Mouse (Mus musculus): ENCODE results near the gene Pdik1l. TPM values are rescaled to one million over a fixed set of nuclear protein-coding genes. Genes with fewer than 3 reads are reported as not detected.
A peak's percentile ranks its signal among the peaks of the same experiment; 100 is the strongest.

The Pdik1l gene
- polyA plus RNA-seq, 1 experiment: 1.6 TPM

GRCm38 (mm10) chr4:134238686-134239085 lies 49.0 kb downstream of the Pdik1l start:
- TF ChIP-seq TCF3 (IDR thresholded peaks at IDR 0.05; ENCODE audit: insufficient read length, low read depth): no peak
- TF ChIP-seq SRF (IDR thresholded peaks at IDR 0.05; ENCODE audit: control insufficient read depth, insufficient read length, low read depth): no peak
- TF ChIP-seq MAX (IDR thresholded peaks at IDR 0.05; ENCODE audit: low read depth): no peak
- no peak for TF ChIP-seq POLR2A (IDR thresholded peaks at IDR 0.05; ENCODE audit: insufficient read length, low read depth)
- no peak for TF ChIP-seq TCF12 (IDR thresholded peaks at IDR 0.05; ENCODE audit: insufficient read depth, poor library complexity, severe bottlenecking)
- no peak for TF ChIP-seq E2F4 (IDR thresholded peaks at IDR 0.05; ENCODE audit: insufficient read depth)
- no peak for TF ChIP-seq USF1 (IDR thresholded peaks at IDR 0.05; ENCODE audit: low read depth)
- no peak for TF ChIP-seq CEBPB (IDR thresholded peaks at IDR 0.05; ENCODE audit: insufficient read depth, poor library complexity, severe bottlenecking)
- TF ChIP-seq MYOD1 (IDR thresholded peaks at IDR 0.05; ENCODE audit: control insufficient read depth in 1 of 3, insufficient read length in 2 of 3, low read depth in 2 of 3): no peak
- H3K27me3 ChIP-seq (ENCODE audit: control insufficient read depth, insufficient read depth, insufficient read length): peaks cover 1% of the 10 kb centered on the region
- no peak overlapping the region for H3ac ChIP-seq (ENCODE audit: control insufficient read depth, insufficient read length)
- H3K4me2 ChIP-seq (ENCODE audit: low read depth): peak overlapping the region; percentile 55
- no peaks in the 10 kb centered on the region for H3K79me2 ChIP-seq (ENCODE audit: control insufficient read depth, insufficient read depth)
- no peaks in the 10 kb centered on the region for H3K36me3 ChIP-seq (ENCODE audit: control insufficient read depth, insufficient read depth)
- no peak overlapping the region for H3K4me3 ChIP-seq

GRCm38 (mm10) chr4:134238279-134238651 lies 49.4 kb downstream of the Pdik1l start, which contains the start of gene Cnksr1:
Gene Cnksr1, minus strand, starts transcription at chr4:134238399.
- Histone ChIP-seq H3K79me2 (ENCODE audit: control insufficient read depth, insufficient read depth) (no peaks in the 10 kb centered on the region), H3ac (ENCODE audit: control insufficient read depth, insufficient read length) (no peak within 1 kb of the TSS), H3K36me3 (ENCODE audit: control insufficient read depth, insufficient read depth) (no peaks in the 10 kb centered on the region), H3K4me2 (ENCODE audit: low read depth) (peak within 1 kb of the TSS; percentile 55), H3K4me3 (no peak within 1 kb of the TSS), H3K27me3 (ENCODE audit: control insufficient read depth, insufficient read depth, insufficient read length) (peaks cover 5% of the 10 kb centered on the region)
- TF ChIP-seq TCF3 (IDR thresholded peaks at IDR 0.05; ENCODE audit: insufficient read length, low read depth): no peak
- TF ChIP-seq MYOD1 (IDR thresholded peaks at IDR 0.05; ENCODE audit: control insufficient read depth in 1 of 3, insufficient read length in 2 of 3, low read depth in 2 of 3): peak in 1 of 3 experiments; percentile 30

GRCm38 (mm10) chr4:134237582-134238278 lies 50.0 kb downstream of the Pdik1l start:
- no peak overlapping the region for H3K4me2 ChIP-seq (ENCODE audit: low read depth)
- H3ac ChIP-seq (ENCODE audit: control insufficient read depth, insufficient read length): no peak overlapping the region
- no peaks in the 10 kb centered on the region for H3K79me2 ChIP-seq (ENCODE audit: control insufficient read depth, insufficient read depth)
- no peak overlapping the region for H3K4me3 ChIP-seq
- H3K27me3 ChIP-seq (ENCODE audit: control insufficient read depth, insufficient read depth, insufficient read length): peaks cover 11% of the 10 kb centered on the region
- no peaks in the 10 kb centered on the region for H3K36me3 ChIP-seq (ENCODE audit: control insufficient read depth, insufficient read depth)
- TF ChIP-seq SRF (IDR thresholded peaks at IDR 0.05; ENCODE audit: control insufficient read depth, insufficient read length, low read depth) (no peak), TCF12 (IDR thresholded peaks at IDR 0.05; ENCODE audit: insufficient read depth, poor library complexity, severe bottlenecking) (no peak), MYOG (IDR thresholded peaks at IDR 0.05; ENCODE audit: control insufficient read depth in 1 of 3, insufficient read depth in 1 of 3, insufficient read length in 2 of 3, low read depth in 2 of 3) (no peak)

DNA sequence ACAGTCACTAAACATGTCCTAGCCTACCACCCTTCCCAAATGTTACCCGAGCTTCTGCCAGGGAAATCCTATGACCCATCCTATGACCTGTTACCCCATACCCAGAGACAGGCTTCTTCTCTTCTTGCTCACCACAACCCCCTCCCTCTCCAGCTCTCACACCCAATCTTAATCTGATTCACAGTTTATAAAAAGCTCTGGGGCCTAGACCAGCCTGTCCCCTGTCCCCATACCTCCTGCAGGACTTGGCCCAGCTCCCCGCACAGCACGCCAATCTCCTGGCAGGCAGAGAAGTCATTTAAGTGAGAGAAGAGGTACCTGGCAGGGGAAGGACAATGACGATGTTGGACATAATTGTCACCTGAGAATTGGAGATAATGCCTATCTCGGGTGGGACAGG lies 52.8 kb downstream of the Pdik1l start:
- Histone ChIP-seq H3K4me2 (ENCODE audit: low read depth) (no peak overlapping the region), H3K36me3 (ENCODE audit: control insufficient read depth, insufficient read depth) (no peaks in the 10 kb centered on the region), H3K27me3 (ENCODE audit: control insufficient read depth, insufficient read depth, insufficient read length) (peaks cover 22% of the 10 kb centered on the region), H3ac (ENCODE audit: control insufficient read depth, insufficient read length) (no peak overlapping the region), H3K79me2 (ENCODE audit: control insufficient read depth, insufficient read depth) (no peaks in the 10 kb centered on the region), H3K4me3 (no peak overlapping the region)
- TF ChIP-seq USF1 (IDR thresholded peaks at IDR 0.05; ENCODE audit: low read depth): no peak
- no peak for TF ChIP-seq E2F4 (IDR thresholded peaks at IDR 0.05; ENCODE audit: insufficient read depth)

GRCm38 (mm10) chr4:134230431-134230830 lies 57.3 kb downstream of the Pdik1l start:
- no peaks in the 10 kb centered on the region for H3K79me2 ChIP-seq (ENCODE audit: control insufficient read depth, insufficient read depth)
- H3K4me3 ChIP-seq: no peak overlapping the region
- no peak overlapping the region for H3K4me2 ChIP-seq (ENCODE audit: low read depth)
- H3ac ChIP-seq (ENCODE audit: control insufficient read depth, insufficient read length): no peak overlapping the region
- peaks cover 46% of the 10 kb centered on the region for H3K27me3 ChIP-seq (ENCODE audit: control insufficient read depth, insufficient read depth, insufficient read length)
- TF ChIP-seq TCF3 (IDR thresholded peaks at IDR 0.05; ENCODE audit: insufficient read length, low read depth) (no peak), POLR2A (IDR thresholded peaks at IDR 0.05; ENCODE audit: insufficient read length, low read depth) (no peak), REST (IDR thresholded peaks at IDR 0.05; ENCODE audit: insufficient read depth, insufficient read length) (no peak), CEBPB (IDR thresholded peaks at IDR 0.05; ENCODE audit: insufficient read depth, poor library complexity, severe bottlenecking) (no peak), MAX (IDR thresholded peaks at IDR 0.05; ENCODE audit: low read depth) (no peak), POLR2AphosphoS2 (IDR thresholded peaks at IDR 0.05; ENCODE audit: insufficient read length, low read depth) (no peak), USF1 (IDR thresholded peaks at IDR 0.05; ENCODE audit: low read depth) (no peak), TCF12 (IDR thresholded peaks at IDR 0.05; ENCODE audit: insufficient read depth, poor library complexity, severe bottlenecking) (no peak), SRF (IDR thresholded peaks at IDR 0.05; ENCODE audit: control insufficient read depth, insufficient read length, low read depth) (no peak), E2F4 (IDR thresholded peaks at IDR 0.05; ENCODE audit: insufficient read depth) (no peak), MYOG (IDR thresholded peaks at IDR 0.05; ENCODE audit: control insufficient read depth in 1 of 3, insufficient read depth in 1 of 3, insufficient read length in 2 of 3, low read depth in 2 of 3) (no peak), MYOD1 (IDR thresholded peaks at IDR 0.05; ENCODE audit: control insufficient read depth in 1 of 3, insufficient read length in 2 of 3, low read depth in 2 of 3) (no peak)
- no peaks in the 10 kb centered on the region for H3K36me3 ChIP-seq (ENCODE audit: control insufficient read depth, insufficient read depth)
